Mouse (Mus musculus): ENCODE data around the gene Trak1.

- no peak for TF ChIP-seq EP300 (IDR thresholded peaks at IDR 0.05; ENCODE audit: low read depth)
- no peak for TF ChIP-seq CTCF (IDR thresholded peaks at IDR 0.05; ENCODE audit: low read depth)
These were observed 132.3 kb downstream of the Trak1 start for GRCm38 (mm10) chr9:121429592-121429991.

Measured in liver, embryonic 14.5 days (tissue).